Mouse (Mus musculus) central nervous system, embryonic 18 days (tissue): ENCODE measurements around the gene Coq3. TPM values are rescaled to one million over a fixed set of nuclear protein-coding genes. Genes with fewer than 3 reads are reported as not detected.

ENCODE experiments used
- polyA plus RNA-seq: library from polyadenylated mRNA; depleted of rRNA; stranded (reverse); fragments of >200 nt; gene quantifications from 2 replicates; pipeline ENCODE4 v1.2.3, GENCODE M21; 2012; rRNA removed

The Coq3 gene
- 9.8 and 10.3 TPM in 2 replicates for polyA plus RNA-seq

GRCm38 (mm10) chr4:21879565-21880220 is at the start of gene Coq3:
TSS of gene Coq3 (plus strand) at chr4:21879673.

GRCm38 (mm10) chr4:21847481-21848286 is 31.8 kb upstream of the Coq3 start, which contains the start of gene Pnisr:
TSS of gene Pnisr (plus strand) at chr4:21847583.

GRCm38 (mm10) chr4:21930971-21931771 is 51.7 kb downstream of the Coq3 start, which contains the start of gene Faxc:
TSS of gene Faxc (plus strand) at chr4:21931329.

Other genes with a start within 250 kb of the Coq3 start
- gene Prdm13, start 193.7 kb upstream of the Coq3 start, polyA plus RNA-seq: 0.54 and 0.74 TPM in 2 replicates
- gene Ccnc, start 152.0 kb upstream of the Coq3 start, polyA plus RNA-seq: 33.5 and 36.2 TPM in 2 replicates
- gene Usp45, start 112.5 kb upstream of the Coq3 start, polyA plus RNA-seq: 10.7 and 11.5 TPM in 2 replicates
- 10.9 and 12.4 TPM in 2 replicates for gene Tstd3, start 112.5 kb upstream of the Coq3 start, polyA plus RNA-seq
- gene Pnisr, start 32.1 kb upstream of the Coq3 start, polyA plus RNA-seq: 224 and 233 TPM in 2 replicates
- gene Faxc, start 51.7 kb downstream of the Coq3 start, polyA plus RNA-seq: 36.9 and 39.5 TPM in 2 replicates